Mouse (Mus musculus): ENCODE measurements around the gene Gpr108.

Gpr108 gene

GRCm38 (mm10) chr17:57211501-57211900 lies 36.7 kb downstream of the Gpr108 start:
- no peak for DNase-seq (ENCODE audit: low spot score in 2 of 2)

DNA sequence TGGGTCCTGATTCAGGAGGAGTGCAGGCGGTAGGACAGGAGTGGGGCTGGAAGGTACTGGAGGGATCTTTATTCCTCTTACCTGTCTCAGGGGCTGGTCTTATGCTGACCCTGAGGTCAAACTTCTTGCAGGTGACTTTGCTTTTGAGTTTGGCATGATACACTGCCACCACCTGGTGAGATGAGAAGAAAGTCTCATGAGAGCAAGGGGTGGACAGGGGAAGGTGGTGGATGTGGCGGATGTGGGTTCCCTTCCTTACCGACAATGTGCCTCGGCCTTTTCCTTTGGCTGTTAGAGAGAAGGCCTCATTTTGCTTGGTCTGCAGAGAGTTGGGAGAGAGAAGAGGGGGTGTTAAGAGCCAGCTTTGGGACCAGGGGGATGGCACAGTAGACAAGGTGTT lies 38.9 kb downstream of the Gpr108 start:
- no peak for DNase-seq (ENCODE audit: low spot score in 2 of 2)

DNA sequence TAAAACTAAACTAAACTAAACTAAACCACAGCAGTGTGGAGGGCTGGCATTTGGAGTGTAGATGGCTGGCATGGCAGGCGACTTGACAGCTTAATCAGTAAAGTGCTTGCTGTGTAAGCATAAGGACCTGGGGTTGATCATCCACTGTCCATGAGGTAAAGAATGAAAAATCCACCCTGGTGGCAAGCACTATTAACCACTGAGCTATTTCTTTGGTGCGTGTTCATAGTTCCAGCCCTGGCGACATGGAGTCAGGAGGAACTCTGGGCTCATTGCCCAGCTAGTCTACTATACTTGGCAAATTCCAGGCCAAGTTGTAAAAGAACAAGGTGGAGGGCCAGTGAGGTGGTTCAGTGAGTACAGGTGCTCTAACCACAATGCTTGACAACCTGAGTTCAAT lies 40.3 kb downstream of the Gpr108 start:
- DNase-seq (ENCODE audit: low spot score in 2 of 2) = no peak

GRCm38 (mm10) chr17:57201841-57202724 lies 46.2 kb downstream of the Gpr108 start:
- no peak for DNase-seq (ENCODE audit: low spot score in 2 of 2)

GRCm38 (mm10) chr17:57198252-57198651 lies 50.0 kb downstream of the Gpr108 start:
- DNase-seq (ENCODE audit: low spot score in 2 of 2) = no peak

DNA sequence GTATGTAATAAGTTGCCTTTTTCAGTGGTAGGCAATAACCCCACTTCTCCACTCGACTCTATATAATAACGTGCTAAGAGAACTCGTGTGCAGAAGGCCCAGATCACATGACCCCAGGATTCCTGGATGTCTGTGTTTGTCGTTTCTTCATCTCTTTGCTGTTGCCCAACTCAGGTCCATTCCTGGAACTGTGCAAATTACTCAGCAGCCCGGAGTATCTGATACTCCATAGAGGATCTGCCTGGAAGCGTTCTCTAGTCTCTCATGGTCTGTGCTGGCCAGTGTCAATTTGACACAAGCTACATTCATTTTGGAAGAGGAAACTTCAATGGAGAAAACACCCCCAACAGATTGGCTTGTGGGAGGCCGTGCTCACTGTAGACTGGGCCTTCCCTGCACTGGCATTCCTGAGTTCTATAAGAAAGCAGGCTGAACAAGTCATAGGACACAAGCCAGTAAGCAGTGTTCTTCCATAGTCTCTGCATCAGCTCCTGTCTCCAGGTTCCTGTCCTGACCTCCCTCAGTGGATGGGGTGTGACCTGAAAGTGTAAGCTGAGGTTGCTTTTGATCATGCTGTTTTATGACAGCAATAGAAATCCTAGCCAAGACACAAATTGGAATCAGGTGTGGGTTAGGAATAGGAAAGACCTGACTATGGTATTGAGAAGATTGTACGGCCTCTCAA lies 52.8 kb downstream of the Gpr108 start:
- DNase-seq (ENCODE audit: low spot score in 2 of 2) = no peak

GRCm38 (mm10) chr17:57194771-57195170 lies 53.5 kb downstream of the Gpr108 start:
- DNase-seq (ENCODE audit: low spot score in 2 of 2) = no peak

- DNase-seq (ENCODE audit: low spot score in 2 of 2) = no peak
Observed at GRCm38 (mm10) chr17:57194041-57194507, 54.2 kb downstream of the Gpr108 start, which contains the start of gene Tnfsf14. Gene Tnfsf14, minus strand, starts transcription at chr17:57194177.

GRCm38 (mm10) chr17:57188510-57189192 lies 59.6 kb downstream of the Gpr108 start:
- no peak for DNase-seq (ENCODE audit: low spot score in 2 of 2)

- no peak for DNase-seq (ENCODE audit: low spot score in 2 of 2)
Observed at GRCm38 (mm10) chr17:57185641-57186040, 62.6 kb downstream of the Gpr108 start.

All from urinary bladder, postnatal 4 days (tissue).